Mouse (Mus musculus) B cell, adult 2 months (primary cell): Measurements from ENCODE around the gene Ces3a.
"Not testable (repeated sequence)": the region's sequence is repeated elsewhere in the genome, so short reads cannot be mapped to it uniquely, and the experiment has no call there.

Experiments used
- DNase-seq, 2 experiments: peaks; one replicate each; pipeline ENCODE4 v3.0.0; 2022

Gene Ces3a

GRCm38 (mm10) chr8:105102101-105102785 lies 53.8 kb downstream of the Ces3a start:
- not testable (repeated sequence) for DNase-seq

- DNase-seq, result not testable (repeated sequence)
Observed at GRCm38 (mm10) chr8:105103701-105104100, 55.3 kb downstream of the Ces3a start.

- DNase-seq, result no peak
Observed at GRCm38 (mm10) chr8:105104220-105104619, 55.8 kb downstream of the Ces3a start.
